Mouse (Mus musculus): ENCODE measurements around the gene Gpd2.

Gene Gpd2

GRCm38 (mm10) chr2:57280190-57280723 is 42.8 kb downstream of the Gpd2 start:
- in situ Hi-C loops (cut with MboI; ENCODE audit: low pct_unique_long_range_greater_than_20kb in 1 of 2, low sequenced_read_pairs in 2 of 2, unreplicated experiment in 1 of 2), result no loop called here

- in situ Hi-C loops (cut with MboI; ENCODE audit: low pct_unique_long_range_greater_than_20kb in 1 of 2, low sequenced_read_pairs in 2 of 2, unreplicated experiment in 1 of 2), result no loop called here
Measured at GRCm38 (mm10) chr2:57283791-57284190, 46.4 kb downstream of the Gpd2 start.

DNA sequence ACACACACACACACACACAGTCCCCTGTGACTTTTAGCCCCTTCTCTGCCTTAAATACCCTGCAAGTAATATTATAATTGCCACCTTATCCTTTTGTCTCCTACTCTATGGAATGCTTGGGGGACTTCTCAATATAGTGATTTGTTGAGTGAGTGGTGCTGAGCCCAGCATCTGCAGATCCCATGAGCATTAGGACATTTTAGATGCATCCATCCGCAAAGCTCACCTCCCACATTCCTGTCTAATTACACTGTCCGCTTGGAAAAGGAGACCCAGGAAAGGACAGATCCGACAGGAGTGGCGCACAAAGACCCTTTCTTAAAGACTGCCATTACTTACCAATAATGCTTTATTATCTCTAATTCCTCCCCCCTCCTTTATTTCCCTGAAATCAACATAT is 47.8 kb downstream of the Gpd2 start:
- in situ Hi-C loops (cut with MboI; ENCODE audit: low pct_unique_long_range_greater_than_20kb in 1 of 2, low sequenced_read_pairs in 2 of 2, unreplicated experiment in 1 of 2), result no loop called here

GRCm38 (mm10) chr2:57287986-57288385 is 50.6 kb downstream of the Gpd2 start:
- in situ Hi-C loops (cut with MboI; ENCODE audit: low pct_unique_long_range_greater_than_20kb in 1 of 2, low sequenced_read_pairs in 2 of 2, unreplicated experiment in 1 of 2), result no loop called here

GRCm38 (mm10) chr2:57293571-57293970 is 56.1 kb downstream of the Gpd2 start:
- in situ Hi-C loops (cut with MboI; ENCODE audit: low pct_unique_long_range_greater_than_20kb in 1 of 2, low sequenced_read_pairs in 2 of 2, unreplicated experiment in 1 of 2), result no loop called here

GRCm38 (mm10) chr2:57296069-57296468 is 58.6 kb downstream of the Gpd2 start:
- in situ Hi-C loops (cut with MboI; ENCODE audit: low pct_unique_long_range_greater_than_20kb in 1 of 2, low sequenced_read_pairs in 2 of 2, unreplicated experiment in 1 of 2), result no loop called here

DNA sequence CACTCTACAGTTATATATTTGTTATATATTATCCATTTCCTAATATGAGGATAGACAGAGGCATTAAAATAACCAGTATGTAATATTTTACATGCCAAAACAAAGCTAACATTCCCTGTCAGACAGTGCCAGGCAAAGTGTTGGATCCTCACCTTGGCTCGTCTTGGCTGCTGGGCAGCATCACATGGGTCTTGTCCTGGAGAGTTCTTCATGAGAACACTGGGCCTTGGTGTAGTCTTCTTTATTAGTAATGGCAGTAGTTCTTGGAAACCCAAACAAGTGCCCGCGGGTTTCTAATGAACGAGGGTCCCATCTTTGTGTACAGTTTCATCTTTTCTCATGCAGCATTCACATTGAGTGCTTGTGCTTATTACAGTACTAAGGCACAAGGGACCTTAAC is 59.8 kb downstream of the Gpd2 start:
- in situ Hi-C loops (cut with MboI; ENCODE audit: low pct_unique_long_range_greater_than_20kb in 1 of 2, low sequenced_read_pairs in 2 of 2, unreplicated experiment in 1 of 2), result no loop called here

DNA sequence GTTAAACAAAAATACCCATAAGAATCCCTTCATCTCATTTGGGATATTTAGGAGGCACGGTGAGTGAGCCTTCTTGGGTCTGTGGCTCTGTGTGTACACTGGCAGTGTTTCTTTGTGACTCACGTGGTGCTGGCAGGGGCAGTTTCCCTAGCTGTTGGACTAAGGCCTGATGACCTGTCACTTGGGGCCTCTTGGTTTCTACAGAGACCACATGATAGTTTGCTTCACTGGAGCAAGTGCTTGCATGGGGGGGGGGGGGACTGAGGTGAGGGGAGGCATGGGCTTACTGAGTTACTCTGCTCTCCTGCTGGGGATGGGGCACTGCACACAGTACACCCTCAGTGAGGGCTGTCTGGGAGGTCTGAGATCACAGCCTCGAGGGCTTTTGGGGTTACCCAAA is 64.1 kb downstream of the Gpd2 start:
- in situ Hi-C loops (cut with MboI; ENCODE audit: low pct_unique_long_range_greater_than_20kb in 1 of 2, low sequenced_read_pairs in 2 of 2, unreplicated experiment in 1 of 2), result no loop called here

DNA sequence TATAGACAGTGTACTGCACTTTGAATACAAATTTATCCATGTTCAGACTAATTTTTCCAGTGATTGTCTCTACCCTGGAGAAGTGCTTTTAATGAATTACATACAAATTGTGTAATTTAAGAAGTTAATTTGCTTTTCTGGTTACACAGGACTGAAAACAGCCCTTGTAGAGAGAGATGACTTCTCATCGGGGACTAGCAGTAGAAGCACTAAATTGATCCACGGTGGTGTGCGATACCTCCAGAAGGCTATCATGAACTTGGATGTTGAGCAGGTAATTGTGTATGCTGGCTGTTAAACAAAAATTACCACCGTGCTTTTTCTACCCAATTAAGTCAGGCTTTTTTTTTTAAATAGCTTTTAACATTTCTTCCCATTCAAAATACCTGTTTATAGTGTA is 66.8 kb downstream of the Gpd2 start:
- in situ Hi-C loops (cut with MboI; ENCODE audit: low pct_unique_long_range_greater_than_20kb in 1 of 2, low sequenced_read_pairs in 2 of 2, unreplicated experiment in 1 of 2), result no loop called here

DNA sequence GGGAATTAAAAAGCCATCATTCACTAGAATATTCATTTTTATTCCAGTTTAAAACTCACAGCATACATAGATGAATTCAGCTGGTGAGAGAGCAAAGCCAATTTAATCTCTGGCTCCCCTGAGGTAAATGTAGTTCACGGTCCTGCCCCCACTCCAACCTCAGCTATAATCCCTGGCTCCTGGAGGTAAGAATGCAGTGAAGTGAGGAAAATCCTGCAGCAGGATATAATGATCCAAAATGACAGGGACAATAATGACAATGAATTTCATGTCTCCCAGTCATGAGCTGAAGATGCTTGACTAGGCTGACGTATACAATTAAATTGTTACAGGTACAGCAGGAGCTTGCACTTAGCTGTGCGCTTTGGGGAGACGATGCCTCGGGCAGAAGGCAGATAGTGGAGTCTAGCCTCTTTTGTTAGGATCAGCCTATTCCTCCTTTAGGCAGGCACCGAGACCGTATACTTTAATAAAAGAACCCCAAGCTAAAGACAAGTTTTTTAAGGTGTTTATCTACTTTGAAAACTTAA is 74.9 kb downstream of the Gpd2 start:
- in situ Hi-C loops (cut with MboI; ENCODE audit: low pct_unique_long_range_greater_than_20kb in 1 of 2, low sequenced_read_pairs in 2 of 2, unreplicated experiment in 1 of 2), result no loop called here

DNA sequence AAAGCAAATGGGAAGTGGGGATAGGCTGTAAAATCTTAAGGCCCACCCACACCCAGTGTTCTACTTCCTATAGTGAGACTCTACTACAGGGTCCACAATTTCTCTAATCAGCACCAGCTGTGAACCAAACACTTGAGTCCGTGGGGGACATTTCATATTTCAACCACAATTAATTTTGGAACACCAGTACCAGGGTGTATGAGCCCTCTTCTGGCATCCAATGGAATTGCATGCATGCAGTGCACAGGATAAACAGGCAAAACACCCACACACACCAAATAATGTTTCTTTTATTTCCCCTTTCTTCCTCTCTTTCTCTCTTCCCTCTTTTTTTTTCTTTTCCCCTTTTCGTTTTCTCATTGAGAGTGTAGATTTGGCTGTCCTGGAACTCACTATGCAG is 78.6 kb downstream of the Gpd2 start:
- in situ Hi-C loops (cut with MboI; ENCODE audit: low pct_unique_long_range_greater_than_20kb in 1 of 2, low sequenced_read_pairs in 2 of 2, unreplicated experiment in 1 of 2), result no loop called here

GRCm38 (mm10) chr2:57318336-57318735 is 80.9 kb downstream of the Gpd2 start:
- in situ Hi-C loops (cut with MboI; ENCODE audit: low pct_unique_long_range_greater_than_20kb in 1 of 2, low sequenced_read_pairs in 2 of 2, unreplicated experiment in 1 of 2), result no loop called here

DNA sequence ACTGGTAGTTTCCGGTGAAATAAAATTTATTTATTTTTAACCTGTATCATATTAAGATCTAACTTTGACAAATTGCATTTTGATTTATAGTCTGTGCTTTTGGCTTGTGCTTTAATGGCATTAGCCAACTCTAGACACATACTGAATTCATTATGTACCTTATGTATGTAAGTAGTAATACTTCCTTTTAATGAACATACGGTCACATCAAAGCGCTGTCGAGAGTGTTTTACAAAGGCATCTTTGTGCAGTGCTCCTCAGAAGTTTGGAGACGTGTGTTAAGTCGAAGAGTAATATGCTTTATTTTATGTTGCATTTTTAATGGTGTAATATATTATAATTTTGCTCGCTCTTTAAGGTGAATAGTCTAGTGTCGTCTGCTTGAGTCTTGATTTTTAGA is 88.7 kb downstream of the Gpd2 start:
- in situ Hi-C loops (cut with MboI; ENCODE audit: low pct_unique_long_range_greater_than_20kb in 1 of 2, low sequenced_read_pairs in 2 of 2, unreplicated experiment in 1 of 2), result no loop called here

GRCm38 (mm10) chr2:57329327-57329726 is 91.9 kb downstream of the Gpd2 start:
- in situ Hi-C loops (cut with MboI; ENCODE audit: low pct_unique_long_range_greater_than_20kb in 1 of 2, low sequenced_read_pairs in 2 of 2, unreplicated experiment in 1 of 2), result no loop called here

DNA sequence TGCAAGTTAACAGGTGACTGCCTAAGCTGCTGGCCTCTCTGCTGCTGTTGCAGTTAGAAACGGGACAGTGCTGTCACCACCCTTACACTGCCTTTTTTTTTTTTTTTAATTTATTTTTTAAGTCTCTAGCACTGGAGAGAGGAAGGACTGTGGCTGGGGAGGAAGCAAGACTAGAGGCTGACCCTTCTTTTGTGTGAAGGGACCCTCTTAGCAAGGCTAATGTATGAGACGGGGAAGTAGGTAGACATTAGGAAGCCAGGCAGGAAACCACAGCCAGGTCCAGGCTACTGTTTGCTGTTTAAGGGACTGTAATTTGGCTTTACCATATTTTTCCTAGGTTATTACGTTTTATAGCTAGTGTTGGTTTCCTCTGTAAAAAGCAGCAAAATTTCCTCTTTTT is 93.4 kb downstream of the Gpd2 start:
- in situ Hi-C loops (cut with MboI; ENCODE audit: low pct_unique_long_range_greater_than_20kb in 1 of 2, low sequenced_read_pairs in 2 of 2, unreplicated experiment in 1 of 2), result no loop called here

GRCm38 (mm10) chr2:57331266-57331665 is 93.8 kb downstream of the Gpd2 start:
- in situ Hi-C loops (cut with MboI; ENCODE audit: low pct_unique_long_range_greater_than_20kb in 1 of 2, low sequenced_read_pairs in 2 of 2, unreplicated experiment in 1 of 2), result no loop called here

DNA sequence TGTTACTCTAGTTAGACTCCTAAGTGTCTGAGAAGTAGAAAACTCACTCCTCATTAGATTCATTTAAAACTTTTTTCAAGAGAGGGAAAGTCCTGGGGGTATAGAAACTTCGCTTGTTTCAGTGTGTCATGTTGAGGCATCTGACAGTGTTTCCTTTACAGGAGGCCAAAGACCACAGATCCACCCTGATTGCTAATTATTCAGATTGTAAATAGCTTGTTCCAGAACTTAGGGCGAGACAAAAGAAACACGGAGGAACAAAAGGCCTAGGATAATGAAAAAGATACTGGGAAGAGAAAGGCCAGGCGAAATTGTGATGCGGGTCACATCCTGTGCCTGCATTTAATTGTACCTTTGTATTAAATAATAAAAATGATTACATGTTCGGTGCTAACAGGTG is 96.0 kb downstream of the Gpd2 start:
- in situ Hi-C loops (cut with MboI; ENCODE audit: low pct_unique_long_range_greater_than_20kb in 1 of 2, low sequenced_read_pairs in 2 of 2, unreplicated experiment in 1 of 2), result no loop called here

- in situ Hi-C loops (cut with MboI; ENCODE audit: low pct_unique_long_range_greater_than_20kb in 1 of 2, low sequenced_read_pairs in 2 of 2, unreplicated experiment in 1 of 2), result no loop called here
Measured at GRCm38 (mm10) chr2:57335397-57335796, 98.0 kb downstream of the Gpd2 start.

DNA sequence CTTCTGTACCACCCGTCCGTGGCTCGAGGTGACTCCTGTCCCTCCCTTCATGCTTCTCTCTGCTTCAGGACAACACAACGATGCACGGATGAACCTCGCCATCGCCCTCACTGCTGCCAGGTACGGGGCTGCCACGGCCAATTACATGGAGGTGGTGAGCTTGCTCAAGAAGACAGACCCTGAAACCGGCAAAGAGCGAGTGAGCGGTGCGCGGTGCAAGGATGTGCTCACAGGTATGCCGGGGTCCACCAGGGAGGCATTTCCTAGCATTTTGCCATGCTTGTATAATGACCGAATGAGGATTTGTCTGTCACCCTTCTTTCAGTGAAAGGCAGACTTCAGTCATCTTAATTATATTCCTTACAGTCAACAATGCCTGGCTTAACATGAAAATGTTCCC is 101.3 kb downstream of the Gpd2 start:
- in situ Hi-C loops (cut with MboI; ENCODE audit: low pct_unique_long_range_greater_than_20kb in 1 of 2, low sequenced_read_pairs in 2 of 2, unreplicated experiment in 1 of 2), result no loop called here

DNA sequence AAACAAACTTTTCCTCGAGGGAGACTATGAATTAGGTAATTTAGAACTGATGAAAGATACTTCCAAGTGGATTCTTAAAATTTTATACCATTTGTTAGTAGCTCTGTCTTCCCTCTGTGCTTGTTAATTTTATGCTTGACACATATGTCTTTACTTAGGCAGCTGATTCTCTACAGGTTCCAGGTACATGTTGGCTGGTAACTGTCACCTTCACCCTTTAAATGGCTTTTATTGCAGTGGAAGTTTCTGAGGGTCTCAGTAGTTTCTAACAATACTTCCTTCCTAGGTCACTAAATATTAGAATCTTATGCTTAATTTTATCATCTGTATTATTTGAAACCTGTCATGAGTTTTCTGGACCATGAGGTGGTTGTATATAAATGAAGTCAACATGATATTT is 105.5 kb downstream of the Gpd2 start:
- in situ Hi-C loops (cut with MboI; ENCODE audit: low pct_unique_long_range_greater_than_20kb in 1 of 2, low sequenced_read_pairs in 2 of 2, unreplicated experiment in 1 of 2), result no loop called here

DNA sequence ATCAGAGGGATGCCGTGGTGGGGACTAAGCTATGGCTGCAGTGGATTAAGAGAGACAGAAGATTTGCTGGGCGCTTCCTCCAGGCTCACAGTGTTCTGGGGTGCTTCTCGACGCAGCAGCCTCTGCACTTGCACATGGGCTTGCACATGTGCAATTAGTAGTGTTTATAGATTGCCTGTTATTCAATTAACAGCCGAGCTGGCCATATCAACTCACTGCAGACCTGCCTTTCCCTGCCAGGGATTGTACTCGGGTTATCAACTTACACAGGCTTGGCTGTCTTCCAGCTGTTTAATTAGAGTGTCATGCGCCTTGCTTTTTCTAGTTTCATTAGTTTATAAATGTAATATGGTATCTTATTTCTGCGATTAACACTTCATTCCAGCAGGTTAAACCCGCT is 113.2 kb downstream of the Gpd2 start:
- in situ Hi-C loops (cut with MboI; ENCODE audit: low pct_unique_long_range_greater_than_20kb in 1 of 2, low sequenced_read_pairs in 2 of 2, unreplicated experiment in 1 of 2), result no loop called here
